Mouse (Mus musculus) heart, postnatal 0 days (tissue): ENCODE results near the gene Btd. TPM values are rescaled to one million over a fixed set of nuclear protein-coding genes. Genes with fewer than 3 reads are reported as not detected.

Experiments used
- ATAC-seq: fragments of 200-750 bp; cut with Nextera tagmentation; 2 replicates; pipeline ENCODE4 v1.8.0; 2017; ENCODE audit warnings: low read depth, moderate number of reproducible peaks, moderate library complexity; ENCODE audit not compliant: insufficient read depth
- DNase-seq: peaks from one replicate; pipeline ENCODE4 v3.0.0-alpha.2; 2016; ENCODE audit warnings: low spot score
- H3K27ac ChIP-seq: fragments of 300-500 bp; sonication (generic); 2 replicates; pipeline ENCODE4 v1.5.1; 2014; ENCODE audit warnings: low read depth, mild to moderate bottlenecking
- H3K27me3 ChIP-seq: fragments of 300-500 bp; sonication (generic); 2 replicates; pipeline ENCODE4 v1.6.1; 2014; ENCODE audit warnings: low read length, mixed read lengths; ENCODE audit not compliant: control insufficient read depth, insufficient read depth
- H3K36me3 ChIP-seq: fragments of 300-500 bp; sonication (generic); replicated peaks from 2 replicates; pipeline ENCODE4 v1.6.1; 2014; ENCODE audit warnings: low read length, mixed read lengths; ENCODE audit not compliant: control insufficient read depth, insufficient read depth
- H3K4me1 ChIP-seq: fragments of 300-500 bp; sonication (generic); 2 replicates; pipeline ENCODE4 v1.6.1; 2014; ENCODE audit warnings: antibody characterized with exemption; ENCODE audit not compliant: control insufficient read depth, insufficient read depth
- H3K4me2 ChIP-seq: fragments of 300-500 bp; sonication (generic); 2 replicates; pipeline ENCODE4 v1.6.1; 2014; ENCODE audit warnings: low read depth, mild to moderate bottlenecking, low read length, moderate library complexity
- H3K4me3 ChIP-seq: fragments of 300-500 bp; sonication (generic); 2 replicates; pipeline ENCODE4 v1.5.1; 2014; ENCODE audit warnings: low read depth, low read length
- H3K9ac ChIP-seq: fragments of 300-500 bp; sonication (generic); replicated peaks from 2 replicates; pipeline ENCODE4 v1.6.1; 2014; ENCODE audit warnings: low read depth, low read length, mixed read lengths
- H3K9me3 ChIP-seq: fragments of 300-500 bp; sonication (generic); replicated peaks from 2 replicates; pipeline ENCODE4 v1.6.1; 2016; ENCODE audit warnings: low read length; ENCODE audit not compliant: control insufficient read depth
- CTCF ChIP-seq: IDR thresholded peaks from 2 replicates; pipeline ENCODE4 v1.5.1; 2016; ENCODE audit warnings: antibody characterized with exemption, control low read depth, low read depth
- EP300 ChIP-seq: IDR thresholded peaks from 2 replicates; pipeline ENCODE4 v1.6.1; 2016; ENCODE audit warnings: antibody characterized with exemption, low read depth
- WGBS: fragments of 180-500 bp; shearing (Covaris S2); extraction: QIAGEN DNeasy Blood & Tissue Kit; methylation state at CpG from one replicate; pipeline ENCODE4 v1.1.7; 2014; 5-methylcytosine and 5-hydroxymethylcytosine counted together
- polyA plus RNA-seq: library from polyadenylated mRNA; unstranded; fragments of >200 nt; fragmentation: Nextera tagmentation; extraction: Ambion mirVana; gene quantifications from 2 replicates; pipeline ENCODE4 v1.2.1, GENCODE M21; 2015
- total RNA-seq: library from RNA; depleted of rRNA; stranded (reverse); fragments of >200 nt; gene quantifications from 2 replicates; pipeline ENCODE4 v1.2.3, GENCODE M21; 2014; ENCODE audit warnings: low replicate concordance

Btd gene
- total and polyA plus RNA-seq, 2 experiments from 2014 or later: 15.0 to 29.0 TPM

DNA sequence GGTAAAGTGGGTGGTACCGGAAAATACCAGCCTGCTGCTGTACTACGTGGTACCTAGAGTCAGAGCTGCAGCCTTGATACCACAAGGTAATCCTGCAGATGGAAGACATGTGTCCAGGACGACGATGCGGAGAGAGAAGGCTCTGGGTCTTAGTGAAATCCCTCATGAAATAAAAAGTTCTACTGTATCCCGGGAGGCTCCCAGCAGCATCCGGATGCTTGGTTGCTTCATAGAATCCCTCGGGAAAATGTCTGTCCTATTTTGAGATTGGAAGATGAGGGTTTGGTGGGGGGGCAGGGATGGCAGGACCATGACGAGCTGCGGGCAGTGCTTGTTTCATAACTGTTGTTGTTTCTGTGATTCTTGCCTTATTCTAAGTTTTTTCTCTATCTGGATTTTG lies 7.2 kb downstream of the Btd start:
- Histone ChIP-seq H3K4me2 (no peak overlapping the region), H3K4me1 (no peaks in the 10 kb centered on the region), H3K27ac (no peak overlapping the region), H3K36me3 (no peaks in the 10 kb centered on the region), H3K9me3 (0 out of 2 replicates have a peak, but pooled peaks cover 3% of the 10 kb centered on the region), H3K4me3 (no peak overlapping the region), H3K9ac (no peak overlapping the region), H3K27me3 (no peaks in the 10 kb centered on the region)
- 79% methylated on average over 10 of the region's 10 CpGs for WGBS
- no peak for ATAC-seq
- no peak for TF ChIP-seq EP300
- no peak for TF ChIP-seq CTCF
- no peak for DNase-seq

GRCm38 (mm10) chr14:31650347-31650746 lies 9.5 kb downstream of the Btd start:
- WGBS: 97% methylated on average over 3 of the region's 3 CpGs
- H3K9me3 ChIP-seq: 0 out of 2 replicates have a peak, but pooled peaks cover 3% of the 10 kb centered on the region
- DNase-seq: no peak
- H3K36me3 ChIP-seq: no peaks in the 10 kb centered on the region
- 0 out of 2 replicates have a peak, but pooled peaks have one; percentile 22 for TF ChIP-seq CTCF
- no peak for TF ChIP-seq EP300
- no peak overlapping the region for H3K4me3 ChIP-seq
- no peak overlapping the region for H3K27ac ChIP-seq
- H3K9ac ChIP-seq: no peak overlapping the region
- no peak for ATAC-seq
- no peaks in the 10 kb centered on the region for H3K27me3 ChIP-seq
- H3K4me2 ChIP-seq: no peak overlapping the region
- no peaks in the 10 kb centered on the region for H3K4me1 ChIP-seq

DNA sequence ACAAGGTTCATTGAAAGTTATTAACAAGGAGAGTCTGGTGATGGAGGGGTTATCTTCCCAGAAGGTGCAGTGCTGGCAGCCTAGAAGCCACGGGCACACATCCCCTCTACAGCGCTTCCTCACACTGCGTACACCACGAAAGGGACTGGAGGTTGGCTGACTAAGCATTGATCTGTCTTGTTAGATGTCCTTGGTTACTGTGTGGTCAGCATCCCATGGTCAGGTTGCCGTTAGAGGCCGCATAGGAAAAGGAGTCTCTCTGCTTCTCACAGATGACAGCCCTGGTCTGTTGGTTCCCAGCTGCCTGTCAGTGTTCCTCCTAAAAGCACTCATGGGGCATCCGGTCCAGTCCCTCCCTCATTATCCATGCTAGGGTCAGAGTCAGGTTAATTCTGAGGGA lies 10.4 kb downstream of the Btd start:
- Histone ChIP-seq H3K4me2 (no peak overlapping the region), H3K36me3 (no peaks in the 10 kb centered on the region), H3K27me3 (no peaks in the 10 kb centered on the region), H3K4me1 (no peaks in the 10 kb centered on the region), H3K9ac (no peak overlapping the region), H3K27ac (no peak overlapping the region), H3K4me3 (no peak overlapping the region), H3K9me3 (0 out of 2 replicates have a peak, but pooled peaks cover 3% of the 10 kb centered on the region)
- TF ChIP-seq CTCF: no peak
- TF ChIP-seq EP300: no peak
- DNase-seq (no peak), ATAC-seq (no peak)
- 70% methylated on average over 7 of the region's 7 CpGs for WGBS

- H3K27ac ChIP-seq: no peak overlapping the region
- H3K4me1 ChIP-seq: no peaks in the 10 kb centered on the region
- H3K4me3 ChIP-seq: no peak overlapping the region
- no peak for DNase-seq
- H3K4me2 ChIP-seq: no peak overlapping the region
- no peaks in the 10 kb centered on the region for H3K27me3 ChIP-seq
- H3K9me3 ChIP-seq: 0 out of 2 replicates have a peak, but pooled peaks cover 3% of the 10 kb centered on the region
- no peak for TF ChIP-seq CTCF
- no peak for TF ChIP-seq EP300
- no peak for ATAC-seq
- no peaks in the 10 kb centered on the region for H3K36me3 ChIP-seq
- no peak overlapping the region for H3K9ac ChIP-seq
- WGBS: 51% methylated on average over 5 of the region's 5 CpGs
Observed at GRCm38 (mm10) chr14:31652106-31652505, 11.3 kb downstream of the Btd start.

DNA sequence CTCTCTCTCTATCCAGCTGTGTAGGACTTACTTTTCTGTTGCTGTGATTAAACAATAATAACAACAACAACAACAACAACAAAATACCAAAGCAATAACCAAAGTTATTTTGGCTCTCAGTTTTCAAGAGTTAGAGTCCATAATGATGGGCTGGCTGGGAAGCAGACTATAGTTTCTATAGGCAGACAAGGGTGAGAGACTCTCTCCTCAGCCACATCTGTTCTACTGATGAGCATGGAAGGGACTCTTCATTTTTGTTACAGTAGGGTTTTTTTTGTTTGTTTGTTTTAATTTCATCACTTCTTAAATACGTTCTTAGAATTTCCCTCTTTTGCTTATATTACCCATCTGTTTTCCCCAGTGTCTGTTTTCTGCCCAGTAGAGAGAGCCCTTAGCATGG lies 11.8 kb downstream of the Btd start:
- no peaks in the 10 kb centered on the region for H3K36me3 ChIP-seq
- H3K4me1 ChIP-seq: peaks cover 5% of the 10 kb centered on the region; the same call in 1 of the 2 replicates
- DNase-seq (no peak), ATAC-seq (no peak)
- no peak overlapping the region for H3K27ac ChIP-seq
- H3K4me2 ChIP-seq: no peak overlapping the region
- WGBS: 100% methylated on average over 1 of the region's 1 CpGs
- H3K27me3 ChIP-seq: no peaks in the 10 kb centered on the region
- no peak for TF ChIP-seq CTCF
- no peak overlapping the region for H3K4me3 ChIP-seq
- 0 out of 2 replicates have a peak, but pooled peaks cover 3% of the 10 kb centered on the region for H3K9me3 ChIP-seq
- H3K9ac ChIP-seq: no peak overlapping the region

DNA sequence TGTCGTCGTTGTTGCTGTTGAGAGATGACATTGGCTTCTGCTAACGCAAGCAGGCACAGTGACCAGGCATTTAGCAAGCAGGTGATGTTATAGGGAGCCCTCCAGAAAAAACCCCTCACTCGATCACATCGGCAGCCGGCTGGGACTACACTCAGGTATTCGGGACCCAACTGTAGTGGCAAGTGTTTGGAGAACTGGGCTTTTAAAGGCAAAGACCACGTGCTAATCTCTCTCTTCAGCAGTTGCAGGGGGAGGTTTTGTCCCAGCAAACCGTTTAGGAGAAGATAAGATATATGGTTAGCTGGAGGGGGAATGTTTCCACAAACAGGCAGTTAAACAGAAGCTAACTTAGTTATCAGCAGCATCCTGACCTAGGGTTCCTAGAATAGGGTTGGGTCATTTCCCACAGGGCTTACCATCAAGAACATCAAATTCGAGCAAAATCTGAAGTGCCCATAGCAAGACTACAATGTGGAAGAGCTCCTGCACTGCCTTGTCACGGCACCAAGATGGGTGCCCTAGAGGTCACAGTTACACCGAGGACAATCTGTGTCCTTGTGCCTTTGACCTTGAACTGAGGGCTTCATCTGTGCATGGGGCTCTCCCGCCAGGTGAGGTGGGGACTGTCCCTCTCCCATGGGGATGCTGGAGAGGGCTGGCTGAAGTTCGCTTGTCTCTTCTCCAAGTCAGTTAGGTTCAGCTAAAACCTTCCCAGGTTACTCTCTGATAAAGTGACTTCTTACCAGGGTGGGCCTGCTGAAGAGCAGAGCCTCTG lies 12.5 kb downstream of the Btd start:
- Histone ChIP-seq H3K4me1 (peaks cover 10% of the 10 kb centered on the region; the same call in 1 of the 2 replicates), H3K9me3 (0 out of 2 replicates have a peak, but pooled peaks cover 3% of the 10 kb centered on the region), H3K4me3 (no peak overlapping the region), H3K27me3 (no peaks in the 10 kb centered on the region), H3K4me2 (no peak overlapping the region), H3K27ac (no peak overlapping the region), H3K9ac (no peak overlapping the region), H3K36me3 (no peaks in the 10 kb centered on the region)
- no peak for TF ChIP-seq EP300
- TF ChIP-seq CTCF: no peak
- ATAC-seq: no peak
- no peak for DNase-seq
- WGBS: 48% methylated on average over 14 of the region's 14 CpGs
